In genomic region chr10:80897861-80898510, GRCm38 (mm10) we compare ENCODE assay signal across 9 mouse cellular contexts. TPM values are rescaled to one million over a fixed set of nuclear protein-coding genes. Genes with fewer than 3 reads are reported as not detected.
DNase-seq lines count a peak whose midpoint lies in the region; ATAC-seq lines count a peak whose summit lies in the region.
"Had no signal": no experiment of that assay in that cellular context is flagged by ENCODE, and none has a peak within 500 bp of the region (broad histone marks: within the 10 kb centered on the region; RNA-seq: fewer than 3 reads in every experiment).

No protein-coding gene starts in this region.

- H3K36me3 ChIP-seq in kidney, embryonic 15.5 days, result peaks cover 33% of the 10 kb centered on the region
- peaks cover 37% of the 10 kb centered on the region for H3K36me3 ChIP-seq in hindbrain, embryonic 10.5 days

- no peak for ATAC-seq in kidney, embryonic 15.5 days (replicated peaks; ENCODE audit: low FRiP score)

- H3K9me3 ChIP-seq in kidney, embryonic 15.5 days (replicated peaks), result no peaks in the 10 kb centered on the region
- H3K9me3 ChIP-seq in hindbrain, embryonic 10.5 days, result peaks cover under 1% of the 10 kb centered on the region; the same call in 1 of the 2 replicates

- 0 out of 2 replicates have a peak overlapping the region, but pooled peaks have one; percentile 7 for H3K9ac ChIP-seq in kidney, embryonic 15.5 days

- no peak for DNase-seq in kidney, adult 8-10 months
- DNase-seq in brain, adult 2 months (ENCODE audit: low read depth, low spot score), result peak; percentile 89
- no peak for DNase-seq in hindbrain, embryonic 10.5 days (ENCODE audit: low spot score)
- peak; percentile 18 for DNase-seq in mesoderm, embryonic 11.5 days (ENCODE audit: low read depth, low spot score)
- DNase-seq in urinary bladder, postnatal 36 days (ENCODE audit: low spot score in 2 of 2), result no peak
- no peak for DNase-seq in kidney, postnatal 4 days
- DNase-seq in spleen, postnatal 10 days (ENCODE audit: low spot score in 2 of 2), result no peak

- 39% methylated on average over 41 of the region's 41 CpGs for WGBS in kidney, embryonic 15.5 days
- WGBS in hindbrain, embryonic 10.5 days, result 34% methylated on average over 41 of the region's 41 CpGs

- peak overlapping the region; percentile 35; the same call in 1 of the 2 replicates for H3K4me2 ChIP-seq in kidney, embryonic 15.5 days

- no peaks in the 10 kb centered on the region for H3K27me3 ChIP-seq in kidney, embryonic 15.5 days
- peaks cover 9% of the 10 kb centered on the region; the same call in 1 of the 2 replicates for H3K27me3 ChIP-seq in hindbrain, embryonic 10.5 days (ENCODE audit: insufficient read depth, poor library complexity, severe bottlenecking)

- H3K4me3 ChIP-seq in kidney, embryonic 15.5 days (replicated peaks), result peak overlapping the region; percentile 6; the same call in 1 of the 2 replicates
- H3K4me3 ChIP-seq in hindbrain, embryonic 10.5 days, result peak overlapping the region; percentile 32

- peaks cover 33% of the 10 kb centered on the region for H3K4me1 ChIP-seq in kidney, embryonic 15.5 days
- peaks cover 39% of the 10 kb centered on the region for H3K4me1 ChIP-seq in hindbrain, embryonic 10.5 days (replicated peaks)

- no peak overlapping the region for H3K27ac ChIP-seq in kidney, embryonic 15.5 days
- 0 out of 2 replicates have a peak overlapping the region, but pooled peaks have one; percentile 12 for H3K27ac ChIP-seq in hindbrain, embryonic 10.5 days
- H3K27ac ChIP-seq: macrophage had no signal

RNA-seq across cellular contexts. Expression of gene Timm13, which starts 2.8 kb away (rescaled TPM):
- polyA plus RNA-seq in kidney, embryonic 15.5 days (2015; fragmentation: Nextera tagmentation; extraction: Ambion mirVana), result 365 and 368 TPM in 2 replicates
- 374 and 391 TPM in 2 replicates for polyA plus RNA-seq in hindbrain, embryonic 10.5 days (2016; fragmentation: Nextera tagmentation; extraction: Ambion mirVana)

RNA-seq across cellular contexts. Expression of gene Lmnb2, which starts 20.1 kb away (rescaled TPM):
- 55.0 and 59.3 TPM in 2 replicates for polyA plus RNA-seq in kidney, embryonic 15.5 days (2015; fragmentation: Nextera tagmentation; extraction: Ambion mirVana)
- polyA plus RNA-seq in hindbrain, embryonic 10.5 days (2016; fragmentation: Nextera tagmentation; extraction: Ambion mirVana), result 65.8 and 78.4 TPM in 2 replicates

RNA-seq across cellular contexts. Expression of gene Tmprss9, which starts 26.3 kb away (rescaled TPM):
- polyA plus RNA-seq in kidney, embryonic 15.5 days (2015; fragmentation: Nextera tagmentation; extraction: Ambion mirVana), result 0.04 TPM in 1 of 2 replicates, not detected in the other
- 0.04 and 0.14 TPM in 2 replicates for polyA plus RNA-seq in hindbrain, embryonic 10.5 days (2016; fragmentation: Nextera tagmentation; extraction: Ambion mirVana)
- polyA plus RNA-seq: macrophage had no signal

RNA-seq across cellular contexts. Expression of gene Gadd45b, which starts 31.9 kb away (rescaled TPM):
- polyA plus RNA-seq in kidney, embryonic 15.5 days (2015; fragmentation: Nextera tagmentation; extraction: Ambion mirVana), result 18.0 and 20.8 TPM in 2 replicates
- polyA plus RNA-seq in hindbrain, embryonic 10.5 days (2016; fragmentation: Nextera tagmentation; extraction: Ambion mirVana), result 9.8 and 11.8 TPM in 2 replicates

RNA-seq across cellular contexts. Expression of gene Sppl2b, which starts 42.9 kb away (rescaled TPM):
- polyA plus RNA-seq in kidney, embryonic 15.5 days (2015; fragmentation: Nextera tagmentation; extraction: Ambion mirVana), result 43.8 and 48.1 TPM in 2 replicates
- polyA plus RNA-seq in hindbrain, embryonic 10.5 days (2016; fragmentation: Nextera tagmentation; extraction: Ambion mirVana), result 46.3 and 52.9 TPM in 2 replicates

Comparison
In these comparisons a context has a peak if more than half of its experiments do, and no peak if none do; other contexts are left out.
1. DNase-seq: peak in brain, adult 2 months (single experiment) and mesoderm, embryonic 11.5 days (single experiment); none in kidney, adult 8-10 months (0 of 2), hindbrain, embryonic 10.5 days (single experiment), urinary bladder, postnatal 36 days (0 of 2), kidney, postnatal 4 days (0 of 2) and spleen, postnatal 10 days (0 of 2).